Mouse (Mus musculus) liver, postnatal 0 days (tissue): ENCODE data around the gene Cst12.

Experiments used
- CTCF ChIP-seq: sonication (generic); IDR thresholded peaks from 2 replicates; pipeline ENCODE4 v1.5.1; 2016; ENCODE audit warnings: antibody characterized with exemption, low read depth
- EP300 ChIP-seq: IDR thresholded peaks from 2 replicates; pipeline ENCODE4 v1.6.1; 2016; ENCODE audit warnings: antibody characterized with exemption, low read depth, mild to moderate bottlenecking

GRCm38 (mm10) chr2:148839224-148839623 lies 50.1 kb downstream of the Cst12 start:
- TF ChIP-seq CTCF, result no peak
- TF ChIP-seq EP300, result no peak
